Mouse (Mus musculus) ES-Bruce4 (cell line): ENCODE measurements at regions not wholly inside any gene's neighbourhood (a gene's known extent, or its start where the extent isn't known, plus 50 kb on each side); places are given as distances from the start of the nearest gene placed in this dataset.

Source experiments
- CTCF ChIP-seq: IDR thresholded peaks from one replicate; pipeline ENCODE4 v1.8.1; 2011; ENCODE audit warnings: low read depth, low read length
- EP300 ChIP-seq: IDR thresholded peaks from 2 replicates; pipeline ENCODE4 v1.6.1; 2011; ENCODE audit warnings: low read depth, low read length; ENCODE audit not compliant: insufficient read depth
- POLR2A ChIP-seq: IDR thresholded peaks from one replicate; pipeline ENCODE4 v1.8.1; 2011; ENCODE audit warnings: low read length; ENCODE audit not compliant: insufficient read depth

DNA sequence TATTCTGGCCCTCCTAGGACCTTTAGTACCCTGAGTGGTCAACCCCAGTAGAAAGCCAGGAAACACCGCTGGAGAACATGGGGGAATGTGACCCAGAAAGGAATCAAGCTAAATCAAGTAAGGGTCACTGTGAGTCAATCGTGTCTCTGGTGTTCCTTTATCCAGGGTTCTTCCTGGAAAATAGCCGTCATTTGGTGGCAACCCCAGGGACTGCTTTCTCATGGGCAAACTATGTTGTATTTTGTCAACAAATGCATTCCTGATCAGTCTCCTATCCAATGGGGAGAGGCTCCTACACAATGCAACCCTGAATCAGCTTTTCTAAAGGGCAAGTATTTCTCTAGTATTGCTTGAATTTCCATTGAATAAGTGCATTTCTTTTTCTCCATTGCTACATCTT is 163.2 kb upstream of the Ado start:
- TF ChIP-seq POLR2A (no peak), CTCF (no peak), EP300 (no peak)
